Mouse (Mus musculus) E14TG2a.4 (cell line): ENCODE measurements around the gene Tmem247.

ENCODE experiments used
- CTCF ChIP-seq: conservative IDR thresholded peaks from 2 replicates; pipeline ENCODE4 v1.5.1; 2014; ENCODE audit warnings: low read length
- NANOG ChIP-seq: IDR thresholded peaks from 2 replicates; pipeline ENCODE4 v1.6.1; 2014; ENCODE audit warnings: borderline replicate concordance, low read length, mixed read lengths
- POU5F1 ChIP-seq: IDR thresholded peaks from 2 replicates; pipeline ENCODE4 v1.6.1; 2014; ENCODE audit warnings: low read length, borderline replicate concordance

DNA sequence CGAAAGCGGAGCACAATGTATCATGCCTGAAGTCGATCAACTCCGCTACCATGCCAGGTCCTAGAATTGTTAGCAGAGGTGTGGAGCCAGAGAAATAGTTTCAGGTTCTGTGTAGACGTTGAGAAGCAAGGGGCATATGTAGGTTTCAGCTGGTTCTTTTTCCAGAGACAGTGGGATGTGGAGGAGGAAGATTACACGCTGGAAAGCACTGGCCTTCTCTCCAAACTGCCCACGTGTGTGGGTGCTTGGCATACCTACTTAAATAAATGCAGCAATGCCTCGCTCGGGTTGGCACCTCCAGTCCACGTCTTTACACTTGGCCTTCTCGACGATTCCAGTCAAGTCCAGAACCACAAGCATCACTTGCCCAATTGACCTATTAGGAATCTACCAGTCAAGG lies 49.9 kb downstream of the Tmem247 start:
- TF ChIP-seq NANOG (no peak), CTCF (no peak), POU5F1 (no peak)
